Mouse (Mus musculus): ENCODE data around the gene Rwdd2a.

- no peak for TF ChIP-seq GATA1 (IDR thresholded peaks at IDR 0.05; ENCODE audit: low read length)
- no peak for TF ChIP-seq TAL1 (IDR thresholded peaks at IDR 0.05; ENCODE audit: low read length)
Observed at GRCm38 (mm10) chr9:86622062-86622461, 50.3 kb downstream of the Rwdd2a start.

Measured in erythroblast, embryonic 14.5 days (primary cell).